ENCODE assay signal across 1 mouse cellular context in the genomic region with DNA sequence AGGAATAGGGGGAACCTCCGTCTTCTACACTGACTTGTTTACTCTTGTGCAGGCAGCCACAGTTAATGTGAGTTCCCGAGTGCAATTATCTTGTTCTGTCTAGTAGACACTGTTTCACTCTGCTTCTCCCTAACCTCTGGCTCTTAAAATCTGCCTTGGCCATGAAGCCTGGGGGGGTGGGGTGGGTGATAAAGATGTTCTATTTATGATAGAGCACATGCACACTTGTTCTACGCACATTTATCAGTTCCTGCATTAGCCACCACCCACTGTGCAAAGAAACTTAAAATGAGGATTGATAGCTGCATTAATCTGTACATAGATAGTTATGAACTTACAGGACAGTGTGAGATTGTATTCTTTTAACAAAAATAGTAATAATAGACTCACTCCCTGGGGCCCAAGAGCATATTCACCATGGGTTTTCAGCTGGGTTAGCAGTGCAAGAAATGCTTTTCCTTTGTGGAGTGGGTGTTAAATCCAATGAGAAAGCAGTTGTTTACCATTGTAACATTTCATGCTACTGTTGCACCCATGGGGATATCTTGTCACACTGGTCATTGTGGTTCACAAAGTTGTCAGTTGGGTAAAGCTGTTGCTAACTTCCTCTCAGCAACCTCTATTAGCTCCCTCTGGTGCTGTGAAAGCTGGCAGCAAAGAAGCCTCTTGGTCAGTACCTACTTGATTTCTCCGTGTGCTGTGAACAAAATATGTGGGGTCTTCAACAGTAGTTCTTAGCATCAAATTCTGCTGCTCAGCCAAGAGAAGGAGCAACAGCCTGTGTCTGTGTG.
TF ChIP-seq lines count a peak whose summit lies in the region.

No protein-coding gene starts in this region.

TF ChIP-seq in MEL, 35 proteins besides CTCF, POLR2A, EP300 and RAD21 (continued from another document):
- TF ChIP-seq TBP (IDR thresholded peaks at IDR 0.05; ENCODE audit: low read depth, low read length) (peak; percentile 35; the same call in 1 of the 2 replicates), TCF12 (IDR thresholded peaks at IDR 0.05; ENCODE audit: low read depth, low read length) (peak; percentile 89), ZKSCAN1 (IDR thresholded peaks at IDR 0.05; ENCODE audit: low read depth, low read length) (no peak)
